Comparison of ENCODE assay signal across 27 mouse cellular contexts in the genomic region with DNA sequence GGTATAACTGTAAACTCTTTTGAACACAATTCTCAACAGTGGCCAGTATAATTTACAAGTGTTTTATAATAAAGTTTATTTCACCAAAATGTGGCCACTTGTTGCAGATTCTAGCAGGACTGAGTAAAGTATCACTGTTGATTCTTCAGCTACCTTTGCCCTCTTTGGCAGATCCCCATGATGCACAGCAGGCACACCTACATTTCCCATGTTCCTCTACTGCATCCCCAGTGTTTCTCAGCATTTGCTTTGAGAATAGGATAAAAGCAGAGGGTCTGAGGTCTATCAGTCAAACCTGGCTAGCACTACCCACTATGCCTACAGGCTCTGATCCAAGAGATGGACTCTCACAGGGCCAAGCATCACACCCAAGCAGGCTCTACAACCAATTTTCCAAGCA. TPM values are rescaled to one million over a fixed set of nuclear protein-coding genes. Genes with fewer than 3 reads are reported as not detected.
DNase-seq lines count a peak whose midpoint lies in the region; ATAC-seq and TF ChIP-seq lines count a peak whose summit lies in the region.
"Had no signal": no experiment of that assay in that cellular context is flagged by ENCODE, and none has a peak within 500 bp of the region (broad histone marks: within the 10 kb centered on the region; RNA-seq: fewer than 3 reads in every experiment).

No protein-coding gene starts in this region.

- peak overlapping the region; percentile 12; the same call in 1 of the 2 replicates for H3K27ac ChIP-seq in gastrocnemius, adult 2 months
- H3K27ac ChIP-seq in kidney, embryonic 16.5 days (ENCODE audit: low read length) = no peak overlapping the region
- H3K27ac ChIP-seq in liver, adult 2 months (replicated peaks; ENCODE audit: insufficient read depth, low read depth, low read length) = peak overlapping the region; percentile 61
- H3K27ac ChIP-seq in liver, embryonic 12.5 days = no peak overlapping the region
- H3K27ac ChIP-seq in liver, embryonic 16.5 days (ENCODE audit: low read length) = 0 out of 2 replicates have a peak overlapping the region, but pooled peaks have one; percentile 52
- H3K27ac ChIP-seq: embryonic facial prominence, embryonic 10.5 days; embryonic facial prominence, embryonic 13.5 days; forebrain, embryonic 12.5 days; forebrain, embryonic 15.5 days; heart, embryonic 13.5 days; hindbrain, embryonic 14.5 days had no signal

- no peak overlapping the region for H3K9ac ChIP-seq in kidney, embryonic 16.5 days (replicated peaks; ENCODE audit: low read length)
- no peak overlapping the region for H3K9ac ChIP-seq in liver, adult 2 months (ENCODE audit: low read depth, low read length)
- no peak overlapping the region for H3K9ac ChIP-seq in liver, embryonic 12.5 days
- no peak overlapping the region for H3K9ac ChIP-seq in liver, embryonic 16.5 days (ENCODE audit: low read depth, low read length)
- H3K9ac ChIP-seq: embryonic facial prominence, embryonic 13.5 days; forebrain, embryonic 12.5 days; forebrain, embryonic 15.5 days; heart, embryonic 13.5 days; hindbrain, embryonic 14.5 days had no signal

- peaks cover 13% of the 10 kb centered on the region; the same call in 1 of the 2 replicates for H3K36me3 ChIP-seq in kidney, embryonic 16.5 days (ENCODE audit: insufficient read depth, low read length)
- H3K36me3 ChIP-seq in liver, adult 2 months (ENCODE audit: control insufficient read depth, insufficient read depth, low read length) = peaks cover 7% of the 10 kb centered on the region; the same call in 1 of the 2 replicates
- H3K36me3 ChIP-seq in liver, embryonic 12.5 days = peaks cover 20% of the 10 kb centered on the region
- H3K36me3 ChIP-seq in liver, embryonic 16.5 days (ENCODE audit: control insufficient read depth, insufficient read depth) = no peaks in the 10 kb centered on the region

- peaks cover 22% of the 10 kb centered on the region for H3K4me1 ChIP-seq in kidney, embryonic 16.5 days (ENCODE audit: insufficient read depth, low read length)
- peaks cover 15% of the 10 kb centered on the region; the same call in 1 of the 2 replicates for H3K4me1 ChIP-seq in liver, adult 2 months (ENCODE audit: control insufficient read depth, insufficient read depth, low read length)
- H3K4me1 ChIP-seq in liver, embryonic 12.5 days = peaks cover 33% of the 10 kb centered on the region
- peaks cover 7% of the 10 kb centered on the region; the same call in 1 of the 2 replicates for H3K4me1 ChIP-seq in liver, embryonic 16.5 days (ENCODE audit: control insufficient read depth, low read depth, low read length)

- H3K4me2 ChIP-seq in kidney, embryonic 16.5 days (replicated peaks; ENCODE audit: low read depth, low read length) = no peak overlapping the region
- no peak overlapping the region for H3K4me2 ChIP-seq in liver, embryonic 12.5 days
- H3K4me2 ChIP-seq in liver, embryonic 16.5 days (ENCODE audit: low read depth, low read length) = 0 out of 2 replicates have a peak overlapping the region, but pooled peaks have one; percentile 9
- H3K4me2 ChIP-seq: embryonic facial prominence, embryonic 13.5 days; forebrain, embryonic 12.5 days; forebrain, embryonic 15.5 days; hindbrain, embryonic 14.5 days had no signal

- ATAC-seq in kidney, embryonic 16.5 days (ENCODE audit: low FRiP score, low TSS enrichment) = no peak
- no peak for ATAC-seq in liver, embryonic 12.5 days
- ATAC-seq in liver, embryonic 16.5 days (ENCODE audit: low read depth) = no peak
- ATAC-seq: activated CD4-positive, CD25-positive, alpha-beta regulatory T cell, adult 4 months; forebrain, embryonic 15.5 days had no signal

- intact Hi-C loops in gastrocnemius, adult 2 months (cut with DNase I) = no loop called here

- no peaks in the 10 kb centered on the region for H3K27me3 ChIP-seq in kidney, embryonic 16.5 days (ENCODE audit: insufficient read depth, low read length)
- no peaks in the 10 kb centered on the region for H3K27me3 ChIP-seq in liver, adult 2 months (ENCODE audit: control insufficient read depth, insufficient read depth, low read length)
- H3K27me3 ChIP-seq in liver, embryonic 12.5 days (replicated peaks) = no peaks in the 10 kb centered on the region
- H3K27me3 ChIP-seq in liver, embryonic 16.5 days (ENCODE audit: control insufficient read depth, insufficient read depth, low read depth, low read length) = no peaks in the 10 kb centered on the region
- H3K27me3 ChIP-seq: embryonic facial prominence, embryonic 13.5 days; forebrain, embryonic 12.5 days; forebrain, embryonic 15.5 days; heart, embryonic 13.5 days had no signal

- H3K4me3 ChIP-seq in gastrocnemius, adult 2 months = no peak overlapping the region
- H3K4me3 ChIP-seq in kidney, embryonic 16.5 days (ENCODE audit: low read length) = no peak overlapping the region
- H3K4me3 ChIP-seq in liver, adult 2 months (ENCODE audit: insufficient read depth, low read depth, low read length) = no peak overlapping the region
- H3K4me3 ChIP-seq in liver, embryonic 12.5 days = no peak overlapping the region
- H3K4me3 ChIP-seq in liver, embryonic 16.5 days (ENCODE audit: low read depth, low read length) = no peak overlapping the region
- H3K4me3 ChIP-seq: embryonic facial prominence, embryonic 10.5 days; embryonic facial prominence, embryonic 13.5 days; erythroblast, embryonic 14.5 days; forebrain, embryonic 12.5 days; forebrain, embryonic 15.5 days; heart, embryonic 13.5 days had no signal

- TF ChIP-seq POLR2A in liver, adult 2 months (IDR thresholded peaks at IDR 0.05; ENCODE audit: extremely low read depth, insufficient read depth, low read length) = no peak

- no peak for DNase-seq in gastrocnemius, adult 2 months
- no peak for DNase-seq in gastrocnemius, adult 18-20 months (ENCODE audit: low spot score)
- DNase-seq in kidney, adult 9 months = peak; percentile 50
- peak; percentile 80 for DNase-seq in liver, adult 2 months (ENCODE audit: extremely low read depth, low read depth, low spot score)
- no peak for DNase-seq in lung, postnatal 14 days
- DNase-seq: adrenal gland, adult 8-10 months; adrenal gland, postnatal 25 days; cerebellum, adult 11-12 months; cerebellum, adult 8-10 months; cerebellum, postnatal 10 days; cerebellum, postnatal 36 days; embryo, embryonic 11 days; gastrocnemius, postnatal 14 days; heart, adult 18-20 months; heart, postnatal 14 days; heart, postnatal 4 days had no signal

- H3K79me2 ChIP-seq in liver, adult 2 months (ENCODE audit: control insufficient read depth, insufficient read depth, low read length) = peaks cover 7% of the 10 kb centered on the region; the same call in 1 of the 2 replicates

- no peak for TF ChIP-seq CTCF in gastrocnemius, adult 2 months (IDR thresholded peaks at IDR 0.05)
- no peak for TF ChIP-seq CTCF in liver, adult 2 months (IDR thresholded peaks at IDR 0.05; ENCODE audit: low read depth, low read length)

- H3K9me3 ChIP-seq in kidney, embryonic 16.5 days (ENCODE audit: low read length) = no peaks in the 10 kb centered on the region
- no peaks in the 10 kb centered on the region for H3K9me3 ChIP-seq in liver, embryonic 12.5 days (replicated peaks)
- no peaks in the 10 kb centered on the region for H3K9me3 ChIP-seq in liver, embryonic 16.5 days (replicated peaks; ENCODE audit: control insufficient read depth, low read length)
- H3K9me3 ChIP-seq: embryonic facial prominence, embryonic 10.5 days; embryonic facial prominence, embryonic 13.5 days; forebrain, embryonic 12.5 days; forebrain, embryonic 15.5 days; heart, embryonic 13.5 days had no signal

RNA-seq across cellular contexts. Expression of gene Paip1, which starts 22.8 kb away (rescaled TPM):
- total RNA-seq in gastrocnemius, adult 2 months (2021) = 100 to 1,000 TPM in 1 of 2 experiments, 10 to 100 TPM in 1; 94.1 to 107 TPM
- total RNA-seq in gastrocnemius, adult 18-20 months (2021) = 100 to 1,000 TPM in 1 of 2 experiments, 10 to 100 TPM in 1; 98.9 to 103 TPM
- polyA plus RNA-seq in kidney, embryonic 16.5 days (2015; fragmentation: Nextera tagmentation; extraction: Ambion mirVana) = 66.2 and 81.1 TPM in 2 replicates
- 40.9 and 51.3 TPM in 2 replicates for total RNA-seq in liver, adult 2 months (2014; rRNA removed)
- polyA plus RNA-seq in liver, adult 2 months (2012; rRNA removed) = 11.4 and 12.2 TPM in 2 replicates
- 29.6 and 30.5 TPM in 2 replicates for polyA plus RNA-seq in liver, embryonic 12.5 days (2016; fragmentation: Nextera tagmentation; extraction: Ambion mirVana)
- polyA plus RNA-seq in liver, embryonic 16.5 days (2015; fragmentation: Nextera tagmentation; extraction: Ambion mirVana) = 15.3 and 20.1 TPM in 2 replicates

RNA-seq across cellular contexts. Expression of gene 4833420G17Rik, which starts 57.0 kb away (rescaled TPM):
- 1 to 10 TPM; 5.7 TPM for total RNA-seq in gastrocnemius, adult 2 months (2021)
- 1 to 10 TPM; 4.3 to 7.0 TPM for total RNA-seq in gastrocnemius, adult 18-20 months (2021)
- polyA plus RNA-seq in kidney, embryonic 16.5 days (2015; fragmentation: Nextera tagmentation; extraction: Ambion mirVana) = 59.7 and 64.6 TPM in 2 replicates
- 25.9 and 27.1 TPM in 2 replicates for total RNA-seq in liver, adult 2 months (2014; rRNA removed)
- polyA plus RNA-seq in liver, adult 2 months (2012; rRNA removed) = 5.9 and 13.1 TPM in 2 replicates
- polyA plus RNA-seq in liver, embryonic 12.5 days (2016; fragmentation: Nextera tagmentation; extraction: Ambion mirVana) = 27.6 and 29.7 TPM in 2 replicates
- 19.8 and 22.2 TPM in 2 replicates for polyA plus RNA-seq in liver, embryonic 16.5 days (2015; fragmentation: Nextera tagmentation; extraction: Ambion mirVana)

Comparison
In these comparisons a context has a peak if more than half of its experiments do, and no peak if none do; other contexts are left out.
1. H3K27ac ChIP-seq: peak in gastrocnemius, adult 2 months (single experiment), liver, adult 2 months (single experiment) and liver, embryonic 16.5 days (single experiment); none in kidney, embryonic 16.5 days (single experiment) and liver, embryonic 12.5 days (single experiment).
2. DNase-seq: peak in kidney, adult 9 months (single experiment) and liver, adult 2 months (single experiment); none in gastrocnemius, adult 2 months (single experiment), gastrocnemius, adult 18-20 months (single experiment) and lung, postnatal 14 days (single experiment).